Mouse (Mus musculus) liver (tissue): Measurements from ENCODE around the gene Psmd4.
"Not testable (repeated sequence)": the region's sequence is repeated elsewhere in the genome, so short reads cannot be mapped to it uniquely, and the experiment has no call there.

Experiments
- DNase-seq: peaks from one replicate; pipeline ENCODE4 v3.0.0-alpha.2; 2020; ENCODE audit warnings: mixed read lengths

Gene Psmd4

GRCm38 (mm10) chr3:95042166-95042837 is at the start of gene Psmd4:
Gene Psmd4, minus strand, starts transcription at chr3:95042614.
- peak; percentile 98 for DNase-seq

DNA sequence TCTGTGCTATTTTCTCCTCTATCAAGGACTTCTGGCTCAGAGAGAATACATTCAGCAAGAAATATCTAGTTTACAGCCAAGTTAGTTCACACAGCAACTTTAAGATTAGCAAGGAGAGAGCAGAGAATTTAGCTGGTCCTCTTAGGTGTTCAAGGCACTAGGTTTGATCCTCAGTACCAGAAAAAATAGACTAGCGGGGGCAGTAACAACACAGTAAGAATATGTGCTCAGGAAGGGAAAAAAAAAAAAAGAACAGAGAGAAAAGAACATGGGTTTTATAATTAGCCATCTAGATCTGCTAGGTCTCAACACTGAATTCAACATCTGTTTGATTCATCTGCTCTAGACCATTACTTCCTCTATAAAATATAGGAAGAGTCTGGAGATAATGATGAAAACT is 45.7 kb upstream of the Psmd4 start:
- no peak for DNase-seq

DNA sequence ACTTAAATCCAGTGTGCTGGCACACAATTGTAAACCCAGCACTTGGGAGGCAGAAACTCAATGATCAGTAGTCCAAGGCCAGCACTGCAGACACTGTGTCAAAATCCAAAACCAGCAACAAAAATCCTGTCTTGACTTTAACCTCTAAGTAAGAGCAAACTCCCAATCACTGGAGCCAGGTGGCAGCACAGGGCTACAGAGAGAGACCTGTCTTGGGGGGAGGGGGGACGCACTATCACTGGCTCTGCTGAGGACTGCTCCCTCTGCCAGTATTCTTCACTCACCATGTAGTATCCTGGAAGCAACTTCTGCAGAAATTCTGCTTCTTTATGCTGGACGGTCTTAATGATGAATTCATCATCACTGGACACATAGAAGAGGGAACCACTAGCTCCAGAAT is 29.2 kb upstream of the Psmd4 start:
- DNase-seq = no peak

GRCm38 (mm10) chr3:95066570-95066969 is 24.2 kb upstream of the Psmd4 start:
- DNase-seq = no peak

DNA sequence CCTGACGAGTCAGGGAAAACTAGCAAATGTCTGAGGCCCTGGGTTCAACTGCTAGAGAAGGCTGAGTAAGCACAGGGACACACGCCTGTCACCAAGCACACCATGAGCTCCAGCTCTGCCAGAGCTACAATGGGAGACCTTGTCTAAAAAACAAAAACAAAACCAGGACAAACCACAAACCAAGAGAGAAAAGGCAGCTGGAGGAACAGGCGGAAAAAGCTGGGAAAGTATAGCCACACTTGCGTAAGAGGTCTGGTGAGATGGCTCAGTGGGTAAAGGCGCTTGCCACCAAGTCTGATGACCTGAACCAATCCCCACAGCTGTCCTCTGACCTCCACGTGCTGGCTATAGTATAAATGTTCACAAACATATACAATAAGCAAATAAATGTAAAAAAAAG is 23.7 kb upstream of the Psmd4 start:
- DNase-seq = no peak

GRCm38 (mm10) chr3:95065553-95065952 is 23.1 kb upstream of the Psmd4 start:
- no peak for DNase-seq

- no peak for DNase-seq
These were observed 21.3 kb upstream of the Psmd4 start for GRCm38 (mm10) chr3:95063741-95064140.

DNA sequence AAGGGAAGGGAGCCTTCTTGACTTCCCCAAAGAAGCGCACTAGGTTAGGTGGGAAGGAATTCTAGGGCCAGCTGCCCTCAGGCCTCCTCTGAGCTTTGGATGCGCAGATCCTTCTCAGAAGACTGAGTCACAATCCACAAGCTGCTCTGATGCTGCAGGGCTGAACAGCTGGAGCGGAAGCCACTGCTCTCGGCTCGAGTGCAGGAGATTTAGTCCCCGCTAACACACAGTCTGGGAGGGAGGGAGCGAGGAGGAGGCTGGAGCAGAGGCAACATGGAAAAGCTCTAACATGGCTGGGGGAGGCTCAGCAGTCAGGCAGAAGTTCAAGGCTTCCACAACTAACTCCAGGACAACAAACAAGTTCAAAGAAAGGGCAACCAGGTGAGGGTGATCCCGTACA is 15.7 kb upstream of the Psmd4 start:
- no peak for DNase-seq

GRCm38 (mm10) chr3:95056275-95056674 is 13.9 kb upstream of the Psmd4 start:
- DNase-seq = peak; percentile 24

- peak; percentile 69 for DNase-seq
These were observed 12.3 kb upstream of the Psmd4 start for GRCm38 (mm10) chr3:95054481-95055260.

GRCm38 (mm10) chr3:95053701-95054100 is 11.3 kb upstream of the Psmd4 start:
- peak; percentile 48 for DNase-seq

- peak; percentile 46 for DNase-seq
These were observed 10.5 kb upstream of the Psmd4 start for GRCm38 (mm10) chr3:95052959-95053358.

DNA sequence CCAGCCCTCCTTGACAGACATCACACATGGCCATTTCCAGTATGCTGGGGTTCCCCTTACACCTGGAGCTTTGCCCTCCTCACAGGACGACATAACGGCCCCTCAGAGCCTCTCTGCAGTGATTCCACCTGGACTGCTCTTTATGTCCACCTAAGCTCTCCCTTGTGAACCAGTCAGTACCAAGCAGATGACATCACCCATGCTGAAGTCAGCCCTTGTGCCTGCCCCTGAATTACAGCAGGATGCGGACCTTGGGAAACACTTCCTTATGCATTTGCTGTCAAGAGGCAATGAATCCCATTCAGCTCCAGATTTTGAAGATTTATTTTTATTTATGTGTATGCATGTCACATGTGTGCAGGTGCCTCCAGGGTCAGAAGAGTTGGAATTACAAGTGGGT is 5.5 kb upstream of the Psmd4 start:
- no peak for DNase-seq

- peak; percentile 79 for DNase-seq
These were observed 4.1 kb upstream of the Psmd4 start for GRCm38 (mm10) chr3:95046462-95047057.

- DNase-seq = no peak
These were observed 837 bp upstream of the Psmd4 start for GRCm38 (mm10) chr3:95043251-95043650.

GRCm38 (mm10) chr3:95042838-95043229 is 420 bp upstream of the Psmd4 start:
- no peak for DNase-seq

GRCm38 (mm10) chr3:95041625-95042024 is 789 bp downstream of the Psmd4 start:
- DNase-seq = no peak

DNA sequence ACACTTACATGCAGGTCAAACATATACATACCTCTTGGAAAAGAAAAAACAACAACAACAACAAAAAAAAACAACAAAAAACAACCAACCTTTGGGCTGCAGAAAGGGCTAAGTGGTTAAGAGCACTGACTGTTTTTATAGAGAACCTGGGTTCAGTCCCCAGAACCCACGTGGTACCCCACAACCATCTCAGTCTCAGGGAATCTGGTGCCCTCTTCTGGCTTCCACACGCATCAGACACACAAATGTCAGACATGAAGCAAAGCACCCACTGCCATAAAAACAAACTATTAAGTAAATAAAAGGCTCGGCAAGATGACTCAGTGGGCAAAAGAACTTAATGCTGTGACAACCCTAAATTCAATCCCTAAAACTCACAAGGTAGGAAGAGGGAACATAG is 12.5 kb downstream of the Psmd4 start:
- no peak for DNase-seq

DNA sequence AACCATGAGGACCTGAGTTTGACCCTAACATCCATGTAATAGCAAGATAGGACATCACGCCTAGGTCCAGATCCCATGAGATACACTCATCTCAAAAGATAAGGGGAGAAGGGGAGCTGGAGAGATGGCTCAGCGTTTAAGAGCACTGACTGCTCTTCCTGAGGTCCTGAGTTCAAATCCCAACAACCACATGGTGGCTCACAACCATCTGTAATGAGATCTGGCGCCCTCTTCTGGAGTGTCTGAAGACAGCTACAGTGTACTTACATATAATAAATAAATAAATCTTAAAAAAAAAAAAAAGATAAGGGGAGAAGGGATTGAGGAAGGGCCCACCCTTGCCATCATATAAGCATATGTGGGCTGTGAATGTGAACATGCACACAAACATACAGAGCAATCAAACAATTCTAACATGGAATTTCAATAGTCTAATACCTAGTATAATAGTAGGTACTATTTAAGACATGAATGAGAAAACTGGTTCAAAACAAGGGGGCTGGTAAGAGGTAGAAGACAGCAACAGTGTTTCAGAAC is 13.1 kb downstream of the Psmd4 start:
- DNase-seq = not testable (repeated sequence)

GRCm38 (mm10) chr3:95028603-95029002 is 13.8 kb downstream of the Psmd4 start:
- DNase-seq = no peak

GRCm38 (mm10) chr3:95027701-95028100 is 14.7 kb downstream of the Psmd4 start:
- no peak for DNase-seq

DNA sequence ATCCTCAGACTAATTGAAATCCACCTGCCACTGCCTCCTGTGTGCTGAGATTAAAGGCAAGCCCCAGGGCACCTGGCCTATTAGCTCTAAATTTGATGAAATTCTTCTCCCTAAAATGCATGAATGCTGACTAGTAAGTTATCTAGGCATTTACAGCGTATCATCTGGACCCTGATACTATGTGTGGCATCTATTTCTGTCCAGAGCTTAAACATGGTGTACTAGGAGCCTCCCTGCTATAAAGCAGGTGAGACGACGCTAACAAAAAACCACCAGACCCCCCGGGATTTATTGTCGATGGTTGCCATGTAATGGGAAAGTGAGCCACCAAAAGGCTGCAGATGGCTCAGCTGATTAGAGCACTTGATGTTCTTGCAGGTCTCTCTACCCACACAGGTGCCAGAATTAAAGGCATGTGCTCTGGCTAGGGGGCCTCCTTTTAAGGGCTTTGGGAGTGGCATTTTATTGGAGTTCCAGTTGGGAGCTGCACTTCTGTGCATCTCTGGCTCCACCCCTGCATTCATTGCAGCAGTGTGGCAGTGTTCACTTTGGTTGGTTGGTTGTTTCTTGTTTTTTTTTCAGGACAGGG is 15.3 kb downstream of the Psmd4 start:
- DNase-seq = no peak

GRCm38 (mm10) chr3:95025202-95025601 is 17.2 kb downstream of the Psmd4 start:
- DNase-seq = no peak
